Mouse (Mus musculus): ENCODE data around the gene Grb10.

- TF ChIP-seq CTCF (IDR thresholded peaks at IDR 0.05; ENCODE audit: low read depth) (no peak), EP300 (IDR thresholded peaks at IDR 0.05; ENCODE audit: low read depth) (no peak)
These were observed 85.9 kb downstream of the Grb10 start for GRCm38 (mm10) chr11:11952569-11952968.
